Mouse (Mus musculus): ENCODE measurements around the gene Gm13696. TPM values are rescaled to one million over a fixed set of nuclear protein-coding genes. Genes with fewer than 3 reads are reported as not detected.
"Not testable (repeated sequence)": the region's sequence is repeated elsewhere in the genome, so short reads cannot be mapped to it uniquely, and the experiment has no call there.

Gene Gm13696
- polyA plus RNA-seq, 1 experiment from 2014 or later = not detected

GRCm38 (mm10) chr2:83994526-83994925, 21.6 kb downstream of the Gm13696 start:
- H3K9ac ChIP-seq; H3K9me3 ChIP-seq (replicated peaks); H3K27me3 ChIP-seq; H3K4me3 ChIP-seq; ATAC-seq (ENCODE audit: low FRiP score); H3K4me2 ChIP-seq (replicated peaks); H3K4me1 ChIP-seq; H3K27ac ChIP-seq; H3K36me3 ChIP-seq: not testable (repeated sequence)
- WGBS = 100% methylated on average over 1 of the region's 3 CpGs

- Histone ChIP-seq H3K4me2 (replicated peaks) (no peak overlapping the region), H3K4me3 (no peak overlapping the region), H3K9me3 (replicated peaks) (no peaks in the 10 kb centered on the region), H3K27me3 (no peaks in the 10 kb centered on the region), H3K9ac (no peak overlapping the region), H3K4me1 (no peaks in the 10 kb centered on the region), H3K27ac (no peak overlapping the region), H3K36me3 (no peaks in the 10 kb centered on the region)
- 77% methylated on average over 1 of the region's 1 CpGs for WGBS
- no peak for ATAC-seq (ENCODE audit: low FRiP score)
Measured at GRCm38 (mm10) chr2:84008913-84009312, 36.0 kb downstream of the Gm13696 start.

GRCm38 (mm10) chr2:84009818-84010217, 36.9 kb downstream of the Gm13696 start:
- Histone ChIP-seq H3K27me3 (no peaks in the 10 kb centered on the region), H3K36me3 (no peaks in the 10 kb centered on the region), H3K4me1 (no peaks in the 10 kb centered on the region), H3K4me2 (replicated peaks) (no peak overlapping the region), H3K27ac (no peak overlapping the region), H3K9ac (no peak overlapping the region), H3K4me3 (no peak overlapping the region), H3K9me3 (replicated peaks) (no peaks in the 10 kb centered on the region)
- no peak for ATAC-seq (ENCODE audit: low FRiP score)
- 72% methylated on average over 3 of the region's 3 CpGs for WGBS

- 77% methylated on average over 6 of the region's 6 CpGs for WGBS
- H3K9me3 ChIP-seq (replicated peaks) = no peaks in the 10 kb centered on the region
Measured at GRCm38 (mm10) chr2:84014572-84014971, 41.6 kb downstream of the Gm13696 start.

GRCm38 (mm10) chr2:84016291-84016690, 43.4 kb downstream of the Gm13696 start:
- H3K4me1 ChIP-seq; H3K27me3 ChIP-seq; H3K9ac ChIP-seq; ATAC-seq (ENCODE audit: low FRiP score); H3K9me3 ChIP-seq (replicated peaks); H3K4me3 ChIP-seq; H3K4me2 ChIP-seq (replicated peaks); H3K27ac ChIP-seq; H3K36me3 ChIP-seq: not testable (repeated sequence)
- 81% methylated on average over 5 of the region's 5 CpGs for WGBS

More at GRCm38 (mm10) chr2:84014572-84014971, 41.6 kb downstream of the Gm13696 start:
- Histone ChIP-seq H3K4me1 (no peaks in the 10 kb centered on the region), H3K4me2 (replicated peaks) (no peak overlapping the region), H3K9ac (no peak overlapping the region), H3K27ac (no peak overlapping the region), H3K27me3 (no peaks in the 10 kb centered on the region), H3K4me3 (no peak overlapping the region), H3K36me3 (no peaks in the 10 kb centered on the region)
- ATAC-seq (ENCODE audit: low FRiP score) = no peak

GRCm38 (mm10) chr2:84018330-84018729, 45.4 kb downstream of the Gm13696 start:
- Histone ChIP-seq H3K9ac (no peak overlapping the region), H3K9me3 (replicated peaks) (no peaks in the 10 kb centered on the region), H3K4me1 (no peaks in the 10 kb centered on the region), H3K27ac (no peak overlapping the region), H3K27me3 (no peaks in the 10 kb centered on the region), H3K36me3 (no peaks in the 10 kb centered on the region), H3K4me2 (replicated peaks) (no peak overlapping the region), H3K4me3 (no peak overlapping the region)
- 80% methylated on average over 3 of the region's 3 CpGs for WGBS
- ATAC-seq (ENCODE audit: low FRiP score) = no peak

GRCm38 (mm10) chr2:84019519-84020305, 46.8 kb downstream of the Gm13696 start:
- Histone ChIP-seq H3K4me1 (no peaks in the 10 kb centered on the region), H3K9ac (no peak overlapping the region), H3K9me3 (replicated peaks) (no peaks in the 10 kb centered on the region), H3K4me3 (no peak overlapping the region), H3K4me2 (replicated peaks) (no peak overlapping the region), H3K36me3 (no peaks in the 10 kb centered on the region), H3K27ac (no peak overlapping the region), H3K27me3 (no peaks in the 10 kb centered on the region)
- no peak for ATAC-seq (ENCODE audit: low FRiP score)
- 83% methylated on average over 8 of the region's 8 CpGs for WGBS

- H3K27me3 ChIP-seq = no peaks in the 10 kb centered on the region
- H3K9me3 ChIP-seq (replicated peaks) = no peaks in the 10 kb centered on the region
- H3K27ac ChIP-seq = no peak overlapping the region
- 85% methylated on average over 2 of the region's 2 CpGs for WGBS
- no peak for ATAC-seq (ENCODE audit: low FRiP score)
- H3K4me1 ChIP-seq = no peaks in the 10 kb centered on the region
- no peak overlapping the region for H3K9ac ChIP-seq
- H3K36me3 ChIP-seq = no peaks in the 10 kb centered on the region
- H3K4me3 ChIP-seq = no peak overlapping the region
- no peak overlapping the region for H3K4me2 ChIP-seq (replicated peaks)
Measured at GRCm38 (mm10) chr2:84021930-84022329, 49.0 kb downstream of the Gm13696 start.

- Histone ChIP-seq H3K27me3 (no peaks in the 10 kb centered on the region), H3K4me1 (no peaks in the 10 kb centered on the region), H3K9me3 (replicated peaks) (no peaks in the 10 kb centered on the region), H3K4me2 (replicated peaks) (no peak overlapping the region), H3K9ac (no peak overlapping the region), H3K36me3 (no peaks in the 10 kb centered on the region), H3K4me3 (no peak overlapping the region), H3K27ac (no peak overlapping the region)
- ATAC-seq (ENCODE audit: low FRiP score) = no peak
- WGBS = 88% methylated on average over 2 of the region's 2 CpGs
Measured at GRCm38 (mm10) chr2:84022905-84023304, 50.0 kb downstream of the Gm13696 start.

GRCm38 (mm10) chr2:84023319-84023718, 50.4 kb downstream of the Gm13696 start:
- Histone ChIP-seq H3K27me3 (no peaks in the 10 kb centered on the region), H3K9ac (no peak overlapping the region), H3K27ac (no peak overlapping the region), H3K36me3 (no peaks in the 10 kb centered on the region), H3K4me3 (no peak overlapping the region), H3K4me1 (no peaks in the 10 kb centered on the region), H3K9me3 (replicated peaks) (no peaks in the 10 kb centered on the region), H3K4me2 (replicated peaks) (no peak overlapping the region)
- no peak for ATAC-seq (ENCODE audit: low FRiP score)
- 77% methylated on average over 2 of the region's 2 CpGs for WGBS

Other genes with a start within 250 kb of the Gm13696 start
- 55.4 and 59.7 TPM in 2 replicates for gene Itgav, start 248.7 kb upstream of the Gm13696 start, polyA plus RNA-seq (2016; fragmentation: Nextera tagmentation; extraction: Ambion mirVana)
- gene Fam171b, start 160.5 kb upstream of the Gm13696 start, polyA plus RNA-seq (2016; fragmentation: Nextera tagmentation; extraction: Ambion mirVana) = 53.2 and 55.9 TPM in 2 replicates
- not detected in 2 replicates for gene Zswim2, start 31.9 kb upstream of the Gm13696 start, polyA plus RNA-seq (2016; fragmentation: Nextera tagmentation; extraction: Ambion mirVana)
- not detected in 2 replicates for gene Gm13698, start 17.4 kb upstream of the Gm13696 start, polyA plus RNA-seq (2016; fragmentation: Nextera tagmentation; extraction: Ambion mirVana)
- gene Gm13693, start 11.6 kb upstream of the Gm13696 start, polyA plus RNA-seq (2016; fragmentation: Nextera tagmentation; extraction: Ambion mirVana) = not detected in 2 replicates
- gene Gm13695, start 5.8 kb upstream of the Gm13696 start, polyA plus RNA-seq (2016; fragmentation: Nextera tagmentation; extraction: Ambion mirVana) = not detected in 2 replicates
- gene Gm13694, start 5.8 kb downstream of the Gm13696 start, polyA plus RNA-seq (2016; fragmentation: Nextera tagmentation; extraction: Ambion mirVana) = not detected in 2 replicates
- gene Gm13697, start 11.6 kb downstream of the Gm13696 start, polyA plus RNA-seq (2016; fragmentation: Nextera tagmentation; extraction: Ambion mirVana) = not detected in 2 replicates
- not detected in 2 replicates for gene Gm13691, start 17.4 kb downstream of the Gm13696 start, polyA plus RNA-seq (2016; fragmentation: Nextera tagmentation; extraction: Ambion mirVana)

Measured in hindbrain, embryonic 12.5 days (tissue).